Mouse (Mus musculus): ENCODE results near the gene Tmcc3.

The Tmcc3 gene

DNA sequence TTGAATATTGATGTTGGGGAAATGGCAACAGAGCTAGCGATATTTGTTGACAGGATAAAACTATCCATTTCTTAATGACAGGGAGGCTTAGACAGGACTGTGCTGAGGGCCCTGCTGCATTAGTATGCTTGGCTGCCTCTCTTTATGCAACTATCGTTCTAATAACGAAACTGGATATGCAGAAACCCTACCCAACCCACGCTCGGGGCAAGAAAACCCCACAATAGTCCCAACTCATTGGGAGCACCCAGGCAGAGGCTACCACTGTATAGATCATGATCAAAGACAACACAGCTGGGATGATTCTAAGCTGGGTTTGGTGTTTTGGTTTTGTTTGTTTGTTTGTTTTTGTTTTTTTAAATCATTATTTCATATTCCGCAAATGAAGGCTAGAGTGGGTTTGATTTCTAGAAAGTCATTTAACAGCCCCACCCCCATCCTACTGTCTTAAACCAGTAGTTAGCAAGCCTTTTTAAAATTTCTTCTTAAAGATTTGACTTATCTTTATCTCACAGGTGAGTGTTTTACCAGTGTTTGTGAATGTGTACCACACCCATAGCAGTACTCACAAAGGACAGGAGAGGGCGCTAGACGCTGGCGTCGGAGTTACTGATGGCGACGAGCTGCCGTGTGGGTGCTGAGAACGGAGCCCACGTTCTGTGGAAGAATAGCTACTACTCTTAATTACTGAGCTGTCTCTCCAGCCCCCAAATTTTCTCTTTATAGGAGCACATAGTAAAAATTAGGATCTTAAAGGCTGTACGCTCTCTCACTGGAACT is 20.8 kb downstream of the Tmcc3 start:
- no peak for DNase-seq (ENCODE audit: low read depth, low spot score)

- no peak for DNase-seq (ENCODE audit: low read depth, low spot score)
Observed at GRCm38 (mm10) chr10:94333328-94333727, 21.6 kb downstream of the Tmcc3 start.

GRCm38 (mm10) chr10:94335047-94335446 is 23.3 kb downstream of the Tmcc3 start:
- no peak for DNase-seq (ENCODE audit: low read depth, low spot score)

DNA sequence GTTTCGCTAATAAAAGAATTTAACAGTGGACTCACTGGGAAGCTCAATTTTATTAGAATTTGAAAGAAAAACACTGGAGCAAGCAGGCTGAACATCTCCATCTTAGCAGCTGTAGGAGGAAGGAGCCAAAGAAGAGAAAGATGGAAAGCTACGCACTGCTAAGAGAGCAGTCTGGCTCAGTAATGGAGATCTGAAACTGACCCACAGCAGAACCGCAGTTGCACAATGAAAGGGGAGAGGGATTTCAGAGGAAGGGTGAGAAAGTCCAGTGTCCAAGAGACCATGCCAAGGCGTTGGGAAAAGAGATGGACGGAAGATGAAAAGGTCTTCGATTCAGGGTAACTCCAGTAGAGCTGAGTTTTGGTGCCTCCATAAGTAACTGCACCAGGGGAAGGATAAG is 24.3 kb downstream of the Tmcc3 start:
- no peak for DNase-seq (ENCODE audit: low read depth, low spot score)

GRCm38 (mm10) chr10:94341501-94341900 is 29.8 kb downstream of the Tmcc3 start:
- DNase-seq (ENCODE audit: low read depth, low spot score) = no peak

- no peak for DNase-seq (ENCODE audit: low read depth, low spot score)
Observed at GRCm38 (mm10) chr10:94342256-94342655, 30.5 kb downstream of the Tmcc3 start.

DNA sequence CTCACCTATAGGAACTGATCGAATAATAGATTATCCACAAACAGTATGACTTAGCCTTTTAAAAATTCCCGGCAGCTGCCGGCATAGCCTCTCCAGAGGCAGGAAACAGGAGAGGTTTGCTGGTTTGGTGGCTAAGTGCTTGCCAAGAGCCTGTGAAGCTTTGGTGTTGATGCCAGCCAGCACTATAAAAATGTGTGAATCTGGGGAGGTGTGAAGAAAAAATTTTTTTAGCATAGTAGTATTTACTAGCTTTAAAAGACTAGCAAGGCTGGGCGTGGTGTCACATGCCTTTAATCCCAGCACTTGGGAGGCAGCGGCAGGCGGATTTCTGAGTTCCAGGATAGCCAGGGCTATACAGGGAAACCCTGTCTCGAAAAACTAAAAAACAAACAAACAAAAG is 31.8 kb downstream of the Tmcc3 start:
- DNase-seq (ENCODE audit: low read depth, low spot score) = no peak

DNA sequence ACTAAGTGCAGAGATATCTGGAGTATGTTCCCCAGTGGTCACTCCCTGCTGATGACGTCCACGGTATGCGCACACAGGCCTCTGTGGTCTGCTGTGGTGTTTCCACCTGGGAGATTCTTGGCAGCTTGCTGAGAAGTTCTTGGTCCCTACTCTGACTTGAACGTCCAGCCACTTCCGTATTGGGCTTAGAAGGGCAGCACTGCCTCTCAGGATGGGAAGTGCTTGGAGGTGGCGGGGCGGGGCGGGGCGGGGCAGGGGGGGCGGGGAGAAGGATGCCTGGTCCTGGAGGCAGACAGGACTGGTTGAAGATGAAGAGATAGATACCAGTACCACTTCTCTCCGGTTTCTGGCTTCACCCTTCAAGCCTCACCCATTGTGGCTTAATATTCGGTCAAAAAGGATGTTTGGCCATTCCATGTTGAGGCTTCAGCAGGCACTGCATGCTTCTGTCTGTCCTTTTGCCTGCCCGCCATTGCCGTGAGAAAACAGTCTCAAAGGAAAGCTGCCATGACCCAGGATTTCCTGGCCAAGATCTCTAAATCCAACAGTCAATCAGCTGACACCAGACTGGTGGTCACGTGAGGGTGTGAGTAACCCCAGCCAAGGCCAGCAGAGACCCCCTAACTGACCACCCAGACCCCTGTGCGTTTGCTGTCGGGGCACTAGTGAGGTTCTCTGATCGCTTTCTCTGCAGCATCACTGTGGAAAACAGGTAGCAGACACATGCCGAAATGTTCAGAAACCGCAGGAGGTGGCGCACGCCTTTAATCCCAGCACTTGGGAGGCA is 33.1 kb downstream of the Tmcc3 start:
- DNase-seq (ENCODE audit: low read depth, low spot score) = no peak

GRCm38 (mm10) chr10:94345509-94346252 is 33.9 kb downstream of the Tmcc3 start:
- DNase-seq (ENCODE audit: low read depth, low spot score) = no peak

DNA sequence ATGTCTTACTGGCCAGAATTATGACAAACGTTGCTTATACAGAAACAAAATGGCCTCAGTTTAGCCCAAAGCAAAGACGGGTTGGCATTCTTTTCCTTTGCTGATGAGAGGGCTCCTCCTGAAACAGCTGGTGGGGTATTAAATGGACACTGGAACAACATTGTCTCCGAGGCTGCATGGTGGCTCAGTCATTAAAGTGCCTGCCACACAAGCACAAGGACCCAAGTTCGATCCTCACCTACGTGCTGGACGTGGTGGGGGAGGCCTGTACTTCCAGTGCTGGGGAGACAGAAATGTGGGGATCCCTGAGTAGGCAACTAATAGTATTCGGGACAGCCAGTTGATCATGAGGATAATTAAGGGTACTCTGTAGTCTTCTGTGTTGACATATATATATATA is 34.8 kb downstream of the Tmcc3 start:
- no peak for DNase-seq (ENCODE audit: low read depth, low spot score)

DNA sequence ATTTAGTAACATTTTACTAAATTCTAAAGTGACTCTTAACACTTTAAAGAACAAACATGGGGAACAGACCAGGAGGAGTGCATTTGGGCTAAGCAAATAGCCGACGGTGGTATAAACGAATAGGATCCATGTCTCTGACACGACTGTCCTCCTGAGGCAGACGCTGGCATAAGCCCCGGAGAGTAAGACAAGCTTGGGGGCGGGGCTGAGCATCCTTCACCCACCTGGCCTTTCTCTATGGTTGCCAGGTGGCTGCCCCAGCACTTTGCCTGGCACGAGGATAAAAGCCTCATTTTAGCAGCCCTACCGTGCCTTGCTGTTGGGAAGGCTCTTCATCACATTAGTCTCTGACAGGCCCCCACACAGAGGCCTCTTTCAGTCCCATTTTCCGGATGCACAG is 35.5 kb downstream of the Tmcc3 start:
- no peak for DNase-seq (ENCODE audit: low read depth, low spot score)

- DNase-seq (ENCODE audit: low read depth, low spot score) = no peak
Observed at GRCm38 (mm10) chr10:94347959-94348358, 36.2 kb downstream of the Tmcc3 start.

DNA sequence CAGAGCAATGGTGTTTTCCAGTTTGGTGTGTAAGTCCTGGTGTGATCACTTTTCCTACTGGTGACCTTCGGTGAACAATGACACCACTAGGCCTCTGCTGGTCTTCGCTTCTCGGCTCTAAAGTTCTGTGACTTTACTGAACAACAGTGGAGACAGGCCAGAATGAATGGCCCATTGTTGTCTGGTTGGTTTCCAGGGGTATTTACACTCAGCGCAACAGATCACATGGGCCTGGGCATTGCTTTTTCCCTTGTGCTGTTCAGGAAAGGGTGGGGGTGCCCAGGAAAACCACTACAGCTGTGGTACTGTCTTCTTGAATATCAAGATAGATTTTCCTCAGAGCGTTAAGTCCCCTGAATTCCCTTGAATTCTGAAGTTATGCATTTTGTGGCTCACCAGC is 38.5 kb downstream of the Tmcc3 start:
- DNase-seq (ENCODE audit: low read depth, low spot score) = no peak

DNA sequence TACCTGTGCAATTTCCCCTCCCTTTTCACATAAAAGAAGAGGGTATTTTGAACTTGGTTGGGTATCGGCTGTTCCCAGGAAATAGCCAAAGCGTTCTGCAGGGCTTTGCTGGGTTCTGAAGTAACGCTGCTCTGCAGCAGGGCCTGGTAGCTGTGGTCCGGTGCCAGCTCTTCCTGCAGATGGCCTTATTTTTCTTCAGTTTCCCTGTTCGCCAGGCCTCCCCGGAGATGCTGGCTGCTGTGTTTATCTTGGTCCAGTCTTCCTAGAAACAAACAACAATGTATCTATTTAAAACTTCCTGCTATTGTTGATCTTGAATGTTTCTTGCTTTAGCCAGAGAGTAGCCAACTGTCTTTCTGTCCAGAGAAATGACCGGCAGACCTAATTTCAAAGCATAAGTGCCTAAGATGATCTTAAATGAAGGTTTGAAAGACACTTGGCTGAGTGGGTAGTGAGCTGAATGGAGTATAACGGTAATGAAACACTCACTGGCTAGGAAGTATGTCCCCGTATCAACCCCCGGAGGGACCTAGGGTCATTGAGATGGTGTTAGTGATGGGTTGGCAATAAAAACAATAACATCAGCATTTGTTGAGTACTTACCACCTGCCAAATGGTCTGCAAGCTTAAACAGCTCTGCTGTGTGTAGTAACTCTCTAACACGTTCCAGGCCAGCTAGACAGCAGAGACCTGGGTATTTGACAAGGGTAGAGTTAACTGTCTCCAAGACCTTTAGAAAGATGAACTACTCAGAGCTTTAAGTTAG is 39.3 kb downstream of the Tmcc3 start:
- DNase-seq (ENCODE audit: low read depth, low spot score) = no peak

- no peak for DNase-seq (ENCODE audit: low read depth, low spot score)
Observed at GRCm38 (mm10) chr10:94352172-94352876, 40.6 kb downstream of the Tmcc3 start.

DNA sequence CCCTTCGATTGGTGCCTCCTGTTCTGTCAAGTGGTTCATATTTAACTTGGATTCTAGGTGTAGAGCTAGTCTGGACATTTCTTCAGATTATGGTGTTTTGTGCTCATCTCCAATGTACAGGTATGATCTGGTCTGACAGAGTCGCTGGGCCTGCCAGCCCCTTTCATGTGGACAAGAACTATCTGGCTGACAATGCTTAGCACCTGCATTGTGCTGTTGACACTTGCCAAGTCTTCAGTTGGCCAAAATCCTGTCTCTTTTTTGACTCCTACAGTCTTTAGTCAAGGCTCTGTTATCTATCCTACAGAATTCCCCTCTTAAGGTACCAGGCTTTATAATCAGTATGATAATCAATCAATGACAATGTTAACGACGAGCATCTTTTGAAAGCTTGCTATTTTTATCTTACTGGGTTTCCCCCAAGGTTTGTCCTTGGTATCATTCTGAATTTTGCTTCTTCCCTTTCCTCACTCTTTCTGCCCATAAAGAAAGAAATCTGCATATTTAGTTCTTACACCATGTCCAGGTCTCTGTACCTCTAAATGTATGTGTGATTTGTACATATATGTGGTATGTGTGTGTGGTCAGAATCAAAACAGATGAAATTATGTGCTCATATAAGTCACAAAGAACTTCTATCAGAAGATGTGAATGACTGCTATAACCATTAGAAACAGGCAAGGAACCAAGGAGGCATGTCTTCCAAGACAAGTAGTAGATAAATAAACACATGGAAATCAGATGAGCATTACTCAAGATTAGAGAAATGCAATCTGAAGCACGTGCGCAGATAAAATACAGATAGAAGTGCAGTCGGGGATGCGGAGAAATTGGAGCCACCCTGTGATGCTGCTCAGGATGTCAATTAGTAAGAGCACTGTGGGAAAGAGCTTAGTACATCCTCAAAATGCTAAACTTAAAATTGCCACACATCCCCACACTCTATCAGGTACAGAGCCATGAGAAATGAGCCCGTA is 41.4 kb downstream of the Tmcc3 start:
- no peak for DNase-seq (ENCODE audit: low read depth, low spot score)

DNA sequence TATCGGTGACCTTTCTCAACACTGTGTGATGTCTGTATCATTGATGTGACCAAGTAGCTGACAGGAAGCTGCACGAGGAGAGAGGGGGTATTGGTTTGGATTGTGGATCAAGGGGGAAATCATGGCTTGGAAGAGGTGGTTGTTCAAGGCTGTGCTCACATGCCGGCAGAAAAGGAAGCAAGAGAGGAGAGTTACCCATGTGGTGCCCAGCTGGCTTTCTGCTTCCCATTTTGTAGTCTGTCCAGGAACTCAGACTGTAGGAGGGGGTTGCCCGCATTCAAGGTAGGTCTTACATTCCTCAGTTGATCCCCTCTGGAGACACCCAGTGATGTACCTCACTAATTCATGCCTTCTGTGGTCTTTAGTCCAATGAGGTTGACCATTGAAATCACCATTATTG is 42.3 kb downstream of the Tmcc3 start:
- DNase-seq (ENCODE audit: low read depth, low spot score) = no peak

DNA sequence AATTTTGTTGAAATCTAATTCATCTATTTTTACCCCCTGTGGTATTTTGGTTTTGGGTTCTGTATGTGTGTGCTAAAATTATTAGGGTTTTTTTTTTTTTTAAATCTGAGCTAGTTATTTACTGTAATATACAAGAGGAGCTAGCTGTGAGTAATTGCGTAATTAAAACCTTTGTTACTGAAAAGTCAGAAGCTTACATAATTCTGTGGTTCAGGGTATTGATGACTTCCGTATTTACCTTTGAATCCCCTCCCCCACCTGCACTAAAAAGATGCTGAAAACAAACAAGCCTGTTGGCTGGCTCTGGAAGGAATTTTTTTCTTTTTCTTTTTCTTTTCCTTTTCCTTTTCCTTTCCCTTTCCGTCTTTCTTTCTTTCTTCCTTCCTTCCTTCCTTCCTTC is 42.7 kb downstream of the Tmcc3 start:
- DNase-seq (ENCODE audit: low read depth, low spot score) = no peak

- no peak for DNase-seq (ENCODE audit: low read depth, low spot score)
Observed at GRCm38 (mm10) chr10:94356504-94357169, 44.9 kb downstream of the Tmcc3 start.

Data from CD4-positive helper T cell, adult 2 months (primary cell).